Mouse (Mus musculus) MEL (cell line): ENCODE data around the gene Preb. TPM values are rescaled to one million over a fixed set of nuclear protein-coding genes. Genes with fewer than 3 reads are reported as not detected.

Source experiments
- DNase-seq: peaks from one replicate; pipeline ENCODE4 v3.0.0; 2011; ENCODE audit warnings: low read depth, low spot score
- H3K27ac ChIP-seq: 2 replicates; pipeline ENCODE4 v1.5.1; 2012; ENCODE audit warnings: low read depth, mild to moderate bottlenecking, control low read depth, low read length, moderate library complexity; ENCODE audit not compliant: control insufficient read depth
- H3K27me3 ChIP-seq, 2 experiments: fragments of 150-350 bp in 1 of 2; sonication (generic) in 1 of 2; 2 replicates each; pipeline ENCODE4 v1.6.1; 2012; ENCODE audit warnings: low read length in 2 of 2, mild to moderate bottlenecking in 2 of 2, improper control_type of control experiment in 1 of 2, moderate library complexity in 1 of 2; ENCODE audit not compliant: insufficient read depth in 2 of 2, control insufficient read depth in 1 of 2
- H3K36me3 ChIP-seq, 2 experiments: 2 replicates each; pipeline ENCODE4 v1.6.1; 2012 to 2014; ENCODE audit warnings: low read length in 2 of 2, improper control_type of control experiment in 1 of 2, inconsistent platforms in 1 of 2, mild to moderate bottlenecking in 1 of 2; ENCODE audit not compliant: insufficient read depth in 2 of 2, control insufficient read depth in 1 of 2
- H3K4me1 ChIP-seq, 2 experiments: fragments of 150-350 bp in 1 of 2; sonication (generic) in 1 of 2; 2 replicates each; pipeline ENCODE4 v1.6.1; 2012; ENCODE audit warnings: low read length in 2 of 2, improper control_type of control experiment in 1 of 2, mild to moderate bottlenecking in 1 of 2; ENCODE audit not compliant: insufficient read depth in 2 of 2, control insufficient read depth in 1 of 2
- H3K4me3 ChIP-seq, 2 experiments: fragments of 150-350 bp in 1 of 2; sonication (generic) in 1 of 2; 2 replicates each; pipeline ENCODE4 v1.5.1; 2012; ENCODE audit warnings: low read depth in 2 of 2, low read length in 2 of 2, mild to moderate bottlenecking in 2 of 2, moderate library complexity in 2 of 2, control low read depth in 1 of 2, improper control_type of control experiment in 1 of 2; ENCODE audit not compliant: control insufficient read depth in 1 of 2, insufficient read depth in 1 of 2
- H3K79me2 ChIP-seq: 2 replicates; pipeline ENCODE4 v1.6.1; 2012; ENCODE audit warnings: mild to moderate bottlenecking, low read length, moderate library complexity; ENCODE audit not compliant: control insufficient read depth, poor library complexity, insufficient read depth
- H3K9ac ChIP-seq: 2 replicates; pipeline ENCODE4 v1.6.1; 2012; ENCODE audit warnings: low read depth, mild to moderate bottlenecking, control low read depth, low read length, moderate library complexity; ENCODE audit not compliant: control insufficient read depth, poor library complexity, severe bottlenecking
- H3K9me3 ChIP-seq: fragments of 150-350 bp; sonication (generic); replicated peaks from 2 replicates; pipeline ENCODE4 v1.6.1; 2012; ENCODE audit warnings: mild to moderate bottlenecking, low read length, improper control_type of control experiment, moderate library complexity; ENCODE audit not compliant: insufficient read depth
- CHD1 ChIP-seq: IDR thresholded peaks from 2 replicates; pipeline ENCODE4 v1.6.1; 2012; ENCODE audit warnings: low read depth, mild to moderate bottlenecking, inconsistent platforms, low read length, improper control_type of control experiment
- EP300 ChIP-seq, 2 experiments: IDR thresholded peaks; 2 replicates each; pipeline ENCODE4 v1.6.1; 2011; ENCODE audit warnings: improper control_type of control experiment in 2 of 2, low read length in 2 of 2, low read depth in 1 of 2, mild to moderate bottlenecking in 1 of 2
- ETS1 ChIP-seq: IDR thresholded peaks from 2 replicates; pipeline ENCODE4 v1.6.1; 2012; ENCODE audit warnings: low read depth, mild to moderate bottlenecking, inconsistent platforms, low read length, improper control_type of control experiment, moderate library complexity
- GABPA ChIP-seq: IDR thresholded peaks from 2 replicates; pipeline ENCODE4 v1.6.1; 2012; ENCODE audit warnings: low read depth, mild to moderate bottlenecking, inconsistent platforms, low read length, improper control_type of control experiment, moderate library complexity
- GATA1 ChIP-seq: IDR thresholded peaks from 2 replicates; pipeline ENCODE4 v1.6.1; 2011; ENCODE audit warnings: low read depth, low read length, improper control_type of control experiment
- JUND ChIP-seq: IDR thresholded peaks from 2 replicates; pipeline ENCODE4 v1.6.1; 2011; ENCODE audit warnings: low read depth, mild to moderate bottlenecking, improper control_type of control experiment, low read length
- KAT2A ChIP-seq: conservative IDR thresholded peaks from 2 replicates; pipeline ENCODE4 v1.6.1; 2012; ENCODE audit warnings: low read depth, low read length, improper control_type of control experiment, inconsistent platforms
- MAZ ChIP-seq: IDR thresholded peaks from 2 replicates; pipeline ENCODE4 v1.6.1; 2012; ENCODE audit warnings: low read depth, mild to moderate bottlenecking, inconsistent platforms, low read length, improper control_type of control experiment
- MEF2A ChIP-seq: IDR thresholded peaks from 2 replicates; pipeline ENCODE4 v1.6.1; 2014; ENCODE audit warnings: low read depth, mild to moderate bottlenecking, inconsistent platforms, low read length, improper control_type of control experiment; ENCODE audit not compliant: poor library complexity, insufficient replicate concordance, severe bottlenecking; ENCODE audit errors: extremely low read depth
- NELFE ChIP-seq: IDR thresholded peaks from 2 replicates; pipeline ENCODE4 v1.6.1; 2011; ENCODE audit warnings: low read depth, low read length, improper control_type of control experiment
- POLR2AphosphoS2 ChIP-seq: IDR thresholded peaks from 2 replicates; pipeline ENCODE4 v1.6.1; 2011; ENCODE audit warnings: low read length, improper control_type of control experiment
- POLR2AphosphoS5 ChIP-seq: IDR thresholded peaks from 2 replicates; pipeline ENCODE4 v1.6.1; 2012; ENCODE audit warnings: low read depth, borderline replicate concordance, mild to moderate bottlenecking, inconsistent platforms, low read length, moderate library complexity, mixed read lengths
- RCOR1 ChIP-seq: IDR thresholded peaks from 2 replicates; pipeline ENCODE4 v1.6.1; 2012; ENCODE audit warnings: low read depth, mild to moderate bottlenecking, inconsistent platforms, low read length, improper control_type of control experiment
- SIN3A ChIP-seq: IDR thresholded peaks from 2 replicates; pipeline ENCODE4 v1.6.1; 2012; ENCODE audit warnings: low read length, improper control_type of control experiment, inconsistent platforms
- TAL1 ChIP-seq: IDR thresholded peaks from 2 replicates; pipeline ENCODE4 v1.6.1; 2012; ENCODE audit warnings: mild to moderate bottlenecking, inconsistent platforms, low read length, moderate library complexity, mixed read lengths
- TBP ChIP-seq: IDR thresholded peaks from 2 replicates; pipeline ENCODE4 v1.8.0; 2011; ENCODE audit warnings: low read depth, low read length, improper control_type of control experiment
- UBTF ChIP-seq: IDR thresholded peaks from 2 replicates; pipeline ENCODE4 v1.6.1; 2012; ENCODE audit warnings: low read depth, mild to moderate bottlenecking, inconsistent platforms, low read length, improper control_type of control experiment, moderate library complexity, borderline replicate concordance; ENCODE audit not compliant: insufficient read depth
- USF2 ChIP-seq, 2 experiments: IDR thresholded peaks; 2 replicates each; pipeline ENCODE4 v1.6.1; 2011 to 2012; ENCODE audit warnings: improper control_type of control experiment in 2 of 2, low read length in 2 of 2, borderline replicate concordance in 1 of 2, inconsistent platforms in 1 of 2, low read depth in 1 of 2, mild to moderate bottlenecking in 1 of 2; ENCODE audit not compliant: insufficient read depth in 1 of 2
- ZC3H11A ChIP-seq: IDR thresholded peaks from 2 replicates; pipeline ENCODE4 v1.6.1; 2012; ENCODE audit warnings: low read depth, mild to moderate bottlenecking, inconsistent platforms, low read length, improper control_type of control experiment
- polyA plus RNA-seq, 2 experiments: library from polyadenylated mRNA; stranded (reverse) in 1 of 2; unstranded in 1 of 2; fragments of >175 nt in 1 of 2; fragments of >200 nt in 1 of 2; gene quantifications; 2 replicates each; pipeline versions ENCODE4 v1.2.1 to v1.2.4; 2012; ENCODE audit warnings: low replicate concordance in 2 of 2, low read depth in 1 of 2; ENCODE audit not compliant: insufficient read length in 2 of 2, insufficient read depth in 1 of 2, missing spikeins in 1 of 2
- total RNA-seq: library from RNA; depleted of rRNA; stranded (reverse); fragments of 300-350 nt; gene quantifications from 2 replicates; pipeline ENCODE4 v1.2.3, GENCODE M21; 2012

The Preb gene
- total and polyA plus RNA-seq, 3 experiments = 143 to 247 TPM; not detected in 1

DNA sequence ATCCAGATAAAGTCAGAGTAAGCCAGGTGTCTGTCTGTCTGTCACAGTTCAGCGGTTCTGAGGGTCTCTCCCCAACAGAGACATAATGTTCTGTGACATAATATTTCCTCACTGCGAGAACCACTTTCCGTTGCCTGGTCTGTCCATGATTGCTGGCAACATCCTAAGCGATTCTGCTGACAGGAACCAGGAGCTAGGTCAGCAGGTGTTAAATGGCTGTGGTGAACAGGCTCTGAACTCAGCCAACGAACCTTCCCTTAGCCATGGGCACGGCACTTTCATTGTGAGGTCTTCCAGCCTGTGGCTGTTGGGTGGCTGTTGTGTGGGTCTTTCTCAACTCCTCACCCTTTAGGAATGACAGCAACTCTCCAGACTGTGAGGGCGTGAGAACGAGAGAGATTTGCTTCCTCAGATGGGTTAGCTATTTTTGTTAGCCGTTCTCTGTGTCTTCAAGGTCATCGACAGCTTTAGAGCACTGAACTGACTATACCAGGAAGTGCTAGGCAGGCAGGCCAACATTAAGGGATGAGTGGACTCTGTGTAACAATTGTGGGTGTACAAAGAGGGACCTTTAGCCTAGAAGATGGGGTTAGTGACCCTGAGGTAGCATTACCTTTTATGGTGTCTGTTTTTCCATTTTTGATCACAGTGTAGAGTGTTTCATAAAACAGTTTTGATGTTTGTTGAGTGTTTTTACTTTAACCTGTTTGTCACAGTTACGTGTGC lies 34.9 kb upstream of the Preb start:
- no peak for DNase-seq
- no peak for TF ChIP-seq EP300 (IDR thresholded peaks at IDR 0.05; ENCODE audit: low read depth in 1 of 2, low read length in 2 of 2)
- TF ChIP-seq NELFE = no peak
- no peak for TF ChIP-seq JUND

DNA sequence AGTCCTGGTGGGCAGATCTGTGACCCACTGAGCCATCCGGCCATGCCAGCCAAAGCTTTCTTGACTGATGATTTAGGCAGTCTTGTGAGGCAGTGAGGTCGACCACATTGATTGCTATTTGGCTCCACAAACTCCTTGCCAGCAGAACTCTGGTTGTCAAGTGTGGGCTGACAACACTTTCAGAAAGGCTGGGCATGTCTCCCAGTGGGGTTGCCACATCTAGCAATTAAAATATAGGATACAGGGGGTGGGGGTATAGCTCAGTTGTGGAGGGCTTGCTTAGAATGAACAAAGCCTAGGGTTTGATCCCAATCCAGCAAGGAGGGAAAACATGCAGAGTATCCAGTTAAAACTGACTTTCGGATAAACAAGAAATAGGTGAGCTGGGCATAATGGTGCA lies 33.9 kb upstream of the Preb start:
- H3K4me1 ChIP-seq = no peaks in the 10 kb centered on the region
- H3K79me2 ChIP-seq = no peaks in the 10 kb centered on the region
- no peaks in the 10 kb centered on the region for H3K36me3 ChIP-seq
- H3K4me3 ChIP-seq = no peak overlapping the region
- DNase-seq = no peak
- TF ChIP-seq USF2 (IDR thresholded peaks at IDR 0.05; ENCODE audit: borderline replicate concordance in 1 of 2, insufficient read depth in 1 of 2, low read depth in 1 of 2, low read length in 2 of 2) (no peak), MEF2A (no peak), GATA1 (no peak), KAT2A (no peak), UBTF (no peak), GABPA (no peak), TBP (no peak), MAZ (no peak)
- H3K9ac ChIP-seq = no peak overlapping the region
- H3K9me3 ChIP-seq = no peaks in the 10 kb centered on the region
- H3K27ac ChIP-seq = no peak overlapping the region
- H3K27me3 ChIP-seq = peaks cover 3 to 5% of the 10 kb centered on the region in 2 experiments; a peak in 2 of 4 replicates

More for the DNA sequence above, 34.9 kb upstream of the Preb start:
- no peaks in the 10 kb centered on the region for H3K4me1 ChIP-seq
- no peak overlapping the region for H3K9ac ChIP-seq
- H3K27me3 ChIP-seq = peaks cover 3 to 5% of the 10 kb centered on the region in 2 experiments; a peak in 2 of 4 replicates
- no peaks in the 10 kb centered on the region for H3K9me3 ChIP-seq
- no peaks in the 10 kb centered on the region for H3K36me3 ChIP-seq
- H3K4me3 ChIP-seq = no peak overlapping the region
- H3K27ac ChIP-seq = no peak overlapping the region
- no peaks in the 10 kb centered on the region for H3K79me2 ChIP-seq

DNA sequence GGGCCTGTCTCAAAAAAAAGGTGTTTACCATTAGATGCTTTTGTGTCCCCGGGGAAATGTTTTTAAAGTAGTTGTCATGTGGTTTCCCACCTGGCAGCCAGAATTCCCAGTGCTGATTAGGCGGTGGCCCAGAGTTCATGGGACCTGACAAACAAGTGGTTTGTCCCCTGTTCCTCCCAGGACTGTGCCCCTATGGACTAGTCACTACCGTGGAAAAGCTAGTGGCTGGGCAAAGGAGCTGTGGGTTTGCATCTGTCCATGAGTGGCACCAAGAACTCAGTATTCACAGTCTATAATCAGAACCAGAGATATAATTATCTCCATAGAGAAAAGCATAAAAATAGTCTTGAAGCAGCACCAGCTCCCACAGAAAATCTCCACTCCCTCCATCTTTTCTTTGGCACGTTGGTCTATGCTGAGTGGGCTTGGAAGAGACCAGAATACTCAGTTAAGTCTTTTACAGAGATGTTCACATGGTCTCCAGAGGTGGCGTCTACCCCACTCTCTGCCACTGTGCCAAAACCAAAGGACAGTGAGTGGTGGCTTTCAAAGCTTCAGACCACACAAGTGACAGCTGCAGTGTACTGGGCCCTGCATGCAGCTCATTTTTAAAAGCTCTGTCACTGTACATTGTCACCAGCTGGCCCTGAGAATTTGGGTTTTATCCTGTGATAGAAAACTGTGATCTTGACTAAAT lies 33.0 kb upstream of the Preb start:
- DNase-seq = no peak

More for the DNA sequence above, 33.0 kb upstream of the Preb start:
- H3K79me2 ChIP-seq = no peaks in the 10 kb centered on the region
- TF ChIP-seq ETS1 = no peak
- TF ChIP-seq ZC3H11A = no peak
- TF ChIP-seq RCOR1 = no peak
- no peak for TF ChIP-seq GATA1
- TF ChIP-seq POLR2AphosphoS5 = no peak
- TF ChIP-seq SIN3A = no peak
- TF ChIP-seq CHD1 = no peak
- no peak for TF ChIP-seq TAL1
- TF ChIP-seq POLR2AphosphoS2 = no peak
- no peak for TF ChIP-seq NELFE
- TF ChIP-seq GABPA = no peak
- no peak for TF ChIP-seq EP300 (IDR thresholded peaks at IDR 0.05; ENCODE audit: low read depth in 1 of 2, low read length in 2 of 2)
- H3K36me3 ChIP-seq = no peaks in the 10 kb centered on the region
- H3K9ac ChIP-seq = no peak overlapping the region
- no peak overlapping the region for H3K4me3 ChIP-seq
- H3K4me1 ChIP-seq = no peaks in the 10 kb centered on the region
- no peaks in the 10 kb centered on the region for H3K9me3 ChIP-seq
- H3K27ac ChIP-seq = no peak overlapping the region
- H3K27me3 ChIP-seq = peaks cover 3 to 5% of the 10 kb centered on the region in 2 experiments; a peak in 2 of 4 replicates
